Mouse (Mus musculus) CH12.LX (cell line): ENCODE data around the gene Kif13a. TPM values are rescaled to one million over a fixed set of nuclear protein-coding genes. Genes with fewer than 3 reads are reported as not detected.

ENCODE experiments used
- DNase-seq: peaks from one replicate; pipeline ENCODE4 v3.0.0-alpha.2; 2013; ENCODE audit errors: extremely low read depth
- H3K27ac ChIP-seq: 2 replicates; pipeline ENCODE4 v1.5.1; 2012; ENCODE audit warnings: low read depth, mild to moderate bottlenecking, control low read depth, moderate library complexity; ENCODE audit not compliant: insufficient read depth
- H3K27me3 ChIP-seq: replicated peaks from 2 replicates; pipeline ENCODE3; 2012; ENCODE audit warnings: inconsistent platforms
- H3K36me3 ChIP-seq, 2 experiments: replicated peaks in 1 of 2; 2 replicates each; pipeline versions ENCODE3 to v1.6.1; 2012; ENCODE audit warnings: inconsistent platforms in 1 of 2, low read length in 1 of 2, mild to moderate bottlenecking in 1 of 2, mixed read lengths in 1 of 2, moderate library complexity in 1 of 2; ENCODE audit not compliant: control insufficient read depth in 1 of 2, insufficient read depth in 1 of 2
- H3K4me1 ChIP-seq, 2 experiments: 2 replicates each; pipeline ENCODE4 v1.6.1; 2012; ENCODE audit warnings: inconsistent platforms in 1 of 2, moderate library complexity in 1 of 2; ENCODE audit not compliant: insufficient read depth in 2 of 2, control insufficient read depth in 1 of 2
- H3K4me2 ChIP-seq: 2 replicates; pipeline ENCODE4 v1.6.1; 2012; ENCODE audit warnings: low read depth, mild to moderate bottlenecking, control low read depth; ENCODE audit not compliant: poor library complexity, insufficient read depth, severe bottlenecking
- H3K4me3 ChIP-seq, 3 experiments: fragments of 150-350 bp in 1 of 3; sonication (generic) in 1 of 3; replicated peaks in 1 of 3; 2 replicates each; pipeline versions ENCODE3 to v1.5.1; 2011 to 2012; ENCODE audit warnings: low read depth in 2 of 3, low read length in 2 of 3, mild to moderate bottlenecking in 2 of 3, moderate library complexity in 2 of 3, control low read depth in 1 of 3, improper control_type of control experiment in 1 of 3, inconsistent platforms in 1 of 3, mixed read lengths in 1 of 3; ENCODE audit not compliant: poor library complexity in 1 of 3
- H3K79me2 ChIP-seq: replicated peaks from 2 replicates; pipeline ENCODE4 v1.6.1; 2012; ENCODE audit warnings: mild to moderate bottlenecking, moderate library complexity; ENCODE audit not compliant: control insufficient read depth, poor library complexity, insufficient read depth, severe bottlenecking; ENCODE audit errors: extremely low read depth
- H3K9ac ChIP-seq: 2 replicates; pipeline ENCODE4 v1.6.1; 2012; ENCODE audit warnings: low read depth, mild to moderate bottlenecking, control low read depth, moderate library complexity; ENCODE audit not compliant: insufficient read depth
- H3K9me3 ChIP-seq: replicated peaks from 2 replicates; pipeline ENCODE3; 2012; ENCODE audit warnings: low read length, inconsistent platforms, mixed read lengths
- CTCF ChIP-seq, 2 experiments: IDR thresholded peaks in 1 of 2; conservative IDR thresholded peaks in 1 of 2; 2 replicates each; pipeline ENCODE4 v1.5.1; 2011 to 2012; ENCODE audit warnings: low read depth in 2 of 2, low read length in 2 of 2, improper control_type of control experiment in 1 of 2, inconsistent platforms in 1 of 2, mild to moderate bottlenecking in 1 of 2, moderate library complexity in 1 of 2
- GABPA ChIP-seq: IDR thresholded peaks from 2 replicates; pipeline ENCODE4 v1.6.1; 2012; ENCODE audit warnings: low read depth, low read length, improper control_type of control experiment, inconsistent platforms; ENCODE audit not compliant: insufficient replicate concordance
- JUND ChIP-seq: conservative IDR thresholded peaks from 2 replicates; pipeline ENCODE4 v1.6.1; 2011; ENCODE audit warnings: low read depth, low read length, improper control_type of control experiment
- KAT2A ChIP-seq: IDR thresholded peaks from 2 replicates; pipeline ENCODE4 v1.6.1; 2012; ENCODE audit warnings: low read length, improper control_type of control experiment, inconsistent platforms; ENCODE audit not compliant: insufficient replicate concordance
- MAZ ChIP-seq: IDR thresholded peaks from 2 replicates; pipeline ENCODE4 v1.6.1; 2012; ENCODE audit warnings: low read depth, mild to moderate bottlenecking, inconsistent platforms, low read length, improper control_type of control experiment, moderate library complexity
- MEF2A ChIP-seq: IDR thresholded peaks from 2 replicates; pipeline ENCODE4 v1.6.1; 2014; ENCODE audit warnings: low read depth, mild to moderate bottlenecking, inconsistent platforms, low read length, improper control_type of control experiment, borderline replicate concordance
- RAD21 ChIP-seq: IDR thresholded peaks from 2 replicates; pipeline ENCODE4 v1.6.1; 2011; ENCODE audit warnings: low read depth, mild to moderate bottlenecking, low read length, improper control_type of control experiment, moderate library complexity
- SMC3 ChIP-seq: IDR thresholded peaks from 2 replicates; pipeline ENCODE4 v1.6.1; 2011; ENCODE audit warnings: low read depth, low read length, improper control_type of control experiment
- TBP ChIP-seq: conservative IDR thresholded peaks from 2 replicates; pipeline ENCODE4 v1.6.1; 2011; ENCODE audit warnings: low read depth, low read length, improper control_type of control experiment
- ZNF384 ChIP-seq: IDR thresholded peaks from 2 replicates; pipeline ENCODE4 v1.6.1; 2012; ENCODE audit warnings: low read depth, low read length, improper control_type of control experiment, inconsistent platforms
- dilution Hi-C: fragments of 300-500 bp; cut with MboI; formaldehyde crosslinking; loops from 2 replicates; pipeline ENCODE4 v1.14.3; 2020; ENCODE audit warnings: low sequenced_read_pairs; ENCODE audit not compliant: extremely low pct_unique_long_range_greater_than_20kb, extremely low pct_ligation_motif_present
- in situ Hi-C: fragments of 300-500 bp; cut with MboI; formaldehyde crosslinking; loops from 3 replicates; pipeline ENCODE4 v1.14.3; 2019; ENCODE audit warnings: low sequenced_read_pairs, low pct_ligation_motif_present, low pct_unique_long_range_greater_than_20kb, mixed read lengths
- polyA plus RNA-seq: library from polyadenylated mRNA; unstranded; fragments of >175 nt; gene quantifications from 2 replicates; pipeline ENCODE4 v1.2.1, GENCODE M21; 2012; ENCODE audit warnings: low read depth; ENCODE audit not compliant: insufficient read length
- total RNA-seq, 2 experiments: library from RNA; depleted of rRNA; stranded (reverse); fragments of 300-350 nt in 1 of 2; fragments of >200 nt in 1 of 2; gene quantifications; 2 replicates each; pipeline ENCODE4 v1.2.3; 2012 to 2014

Kif13a gene
- total and polyA plus RNA-seq, 3 experiments, result not detected

GRCm38 (mm10) chr13:46793824-46794223, 135.8 kb downstream of the Kif13a start:
- DNase-seq, result peak; percentile 19
- H3K27me3 ChIP-seq, result no peaks in the 10 kb centered on the region
- no peaks in the 10 kb centered on the region for H3K4me1 ChIP-seq
- dilution Hi-C loops (no loop called here), in situ Hi-C loops (loop anchor here (10.0 kb wide), 1 partner anchor 489 kb away; no protein-coding TSS in a partner anchor)
- H3K4me2 ChIP-seq, result no peak overlapping the region
- H3K4me3 ChIP-seq, result no peak overlapping the region
- no peak for TF ChIP-seq ZNF384
- TF ChIP-seq RAD21, result peak; percentile 8; the same call in 1 of the 2 replicates
- TF ChIP-seq SMC3, result peak; percentile 22
- no peak for TF ChIP-seq GABPA
- TF ChIP-seq CTCF (conservative IDR thresholded peaks at IDR 0.05 in 1 of 2, IDR thresholded peaks at IDR 0.05 in 1 of 2; ENCODE audit: low read depth in 2 of 2, low read length in 2 of 2), result peak in 1 of 2 experiments; percentile 44; a peak in 2 of 4 replicates
- no peak for TF ChIP-seq TBP
- no peak overlapping the region for H3K9ac ChIP-seq
- no peak overlapping the region for H3K27ac ChIP-seq
- H3K36me3 ChIP-seq, result no peaks in the 10 kb centered on the region
- H3K79me2 ChIP-seq, result no peaks in the 10 kb centered on the region
- peaks cover 3% of the 10 kb centered on the region for H3K9me3 ChIP-seq

- no peaks in the 10 kb centered on the region for H3K27me3 ChIP-seq
- H3K4me2 ChIP-seq, result no peak overlapping the region
- TF ChIP-seq MAZ (no peak), JUND (0 out of 2 replicates have a peak, but pooled peaks have one; percentile 22), KAT2A (no peak)
- no peak overlapping the region for H3K9ac ChIP-seq
- no peak overlapping the region for H3K27ac ChIP-seq
- H3K36me3 ChIP-seq, result no peaks in the 10 kb centered on the region
- no peak for DNase-seq
- no peak overlapping the region for H3K4me3 ChIP-seq
- H3K4me1 ChIP-seq, result 0 out of 4 replicates have a peak, but pooled peaks cover 0 to 5% of the 10 kb centered on the region in 2 experiments
- dilution Hi-C loops (no loop called here), in situ Hi-C loops (no loop called here)
- H3K79me2 ChIP-seq, result no peaks in the 10 kb centered on the region
- H3K9me3 ChIP-seq, result peaks cover 3% of the 10 kb centered on the region
Measured at GRCm38 (mm10) chr13:46788452-46788851, 141.2 kb downstream of the Kif13a start.

GRCm38 (mm10) chr13:46786836-46787235, 142.8 kb downstream of the Kif13a start:
- 0 out of 4 replicates have a peak, but pooled peaks cover 0 to 5% of the 10 kb centered on the region in 2 experiments for H3K4me1 ChIP-seq
- TF ChIP-seq MEF2A, result no peak
- no peak for TF ChIP-seq GABPA
- no peaks in the 10 kb centered on the region for H3K36me3 ChIP-seq
- H3K4me3 ChIP-seq, result no peak overlapping the region
- no peak overlapping the region for H3K4me2 ChIP-seq
- dilution Hi-C loops, result no loop called here
- H3K9ac ChIP-seq, result no peak overlapping the region
- H3K79me2 ChIP-seq, result no peaks in the 10 kb centered on the region
- H3K27me3 ChIP-seq, result no peaks in the 10 kb centered on the region
- DNase-seq, result no peak
- H3K27ac ChIP-seq, result no peak overlapping the region
- in situ Hi-C loops, result no loop called here
- no peaks in the 10 kb centered on the region for H3K9me3 ChIP-seq
